Mouse (Mus musculus): ENCODE measurements around the gene Tes. TPM values are rescaled to one million over a fixed set of nuclear protein-coding genes. Genes with fewer than 3 reads are reported as not detected.

The Tes gene
- polyA plus RNA-seq, 1 experiment: 20.7 TPM

GRCm38 (mm10) chr6:17098559-17098958, 33.6 kb downstream of the Tes start:
- WGBS: 91% methylated on average over 9 of the region's 9 CpGs
- Histone ChIP-seq H3K27me3 (ENCODE audit: control insufficient read depth, insufficient read depth, low read length) (no peaks in the 10 kb centered on the region), H3K36me3 (ENCODE audit: control insufficient read depth, insufficient read depth, low read length) (peaks cover 33% of the 10 kb centered on the region), H3K4me1 (ENCODE audit: control insufficient read depth, insufficient read depth, insufficient read length) (no peaks in the 10 kb centered on the region), H3K4me3 (ENCODE audit: extremely low read depth, insufficient read depth, insufficient read length) (no peak overlapping the region), H3K27ac (ENCODE audit: insufficient read depth, low read length) (no peak overlapping the region)
- no peak for DNase-seq (ENCODE audit: low read depth in 1 of 2, low spot score in 2 of 2)
- TF ChIP-seq POLR2A (IDR thresholded peaks at IDR 0.05; ENCODE audit: low read depth, low read length) (no peak), CTCF (IDR thresholded peaks at IDR 0.05; ENCODE audit: extremely low read depth, insufficient read depth, insufficient read length, insufficient replicate concordance) (no peak)

- no peak overlapping the region for H3K4me3 ChIP-seq (ENCODE audit: extremely low read depth, insufficient read depth, insufficient read length)
- 92% methylated on average over 25 of the region's 25 CpGs for WGBS
- H3K4me1 ChIP-seq (ENCODE audit: control insufficient read depth, insufficient read depth, insufficient read length): no peaks in the 10 kb centered on the region
- H3K27me3 ChIP-seq (ENCODE audit: control insufficient read depth, insufficient read depth, low read length): no peaks in the 10 kb centered on the region
- TF ChIP-seq CTCF (IDR thresholded peaks at IDR 0.05; ENCODE audit: extremely low read depth, insufficient read depth, insufficient read length, insufficient replicate concordance) (no peak), POLR2A (IDR thresholded peaks at IDR 0.05; ENCODE audit: low read depth, low read length) (no peak)
- H3K36me3 ChIP-seq (ENCODE audit: control insufficient read depth, insufficient read depth, low read length): peaks cover 37% of the 10 kb centered on the region
- no peak overlapping the region for H3K27ac ChIP-seq (ENCODE audit: insufficient read depth, low read length)
- DNase-seq (ENCODE audit: low read depth in 1 of 2, low spot score in 2 of 2): no peak
Observed at GRCm38 (mm10) chr6:17099477-17100130, 34.7 kb downstream of the Tes start.

GRCm38 (mm10) chr6:17105714-17106113, 40.8 kb downstream of the Tes start:
- no peaks in the 10 kb centered on the region for H3K4me1 ChIP-seq (ENCODE audit: control insufficient read depth, insufficient read depth, insufficient read length)
- H3K4me3 ChIP-seq (ENCODE audit: extremely low read depth, insufficient read depth, insufficient read length): no peak overlapping the region
- TF ChIP-seq POLR2A (IDR thresholded peaks at IDR 0.05; ENCODE audit: low read depth, low read length) (no peak), CTCF (IDR thresholded peaks at IDR 0.05; ENCODE audit: extremely low read depth, insufficient read depth, insufficient read length, insufficient replicate concordance) (no peak)
- no peak overlapping the region for H3K27ac ChIP-seq (ENCODE audit: insufficient read depth, low read length)
- no peaks in the 10 kb centered on the region for H3K27me3 ChIP-seq (ENCODE audit: control insufficient read depth, insufficient read depth, low read length)
- H3K36me3 ChIP-seq (ENCODE audit: control insufficient read depth, insufficient read depth, low read length): peaks cover 13% of the 10 kb centered on the region
- DNase-seq (ENCODE audit: low read depth in 1 of 2, low spot score in 2 of 2): no peak

GRCm38 (mm10) chr6:17106493-17106892, 41.5 kb downstream of the Tes start:
- no peaks in the 10 kb centered on the region for H3K4me1 ChIP-seq (ENCODE audit: control insufficient read depth, insufficient read depth, insufficient read length)
- TF ChIP-seq POLR2A (IDR thresholded peaks at IDR 0.05; ENCODE audit: low read depth, low read length) (no peak), CTCF (IDR thresholded peaks at IDR 0.05; ENCODE audit: extremely low read depth, insufficient read depth, insufficient read length, insufficient replicate concordance) (no peak)
- H3K27me3 ChIP-seq (ENCODE audit: control insufficient read depth, insufficient read depth, low read length): no peaks in the 10 kb centered on the region
- peaks cover 9% of the 10 kb centered on the region for H3K36me3 ChIP-seq (ENCODE audit: control insufficient read depth, insufficient read depth, low read length)
- DNase-seq (ENCODE audit: low read depth in 1 of 2, low spot score in 2 of 2): no peak
- no peak overlapping the region for H3K27ac ChIP-seq (ENCODE audit: insufficient read depth, low read length)
- H3K4me3 ChIP-seq (ENCODE audit: extremely low read depth, insufficient read depth, insufficient read length): no peak overlapping the region
- WGBS: 96% methylated on average over 5 of the region's 5 CpGs

- no peak overlapping the region for H3K4me3 ChIP-seq (ENCODE audit: extremely low read depth, insufficient read depth, insufficient read length)
- H3K36me3 ChIP-seq (ENCODE audit: control insufficient read depth, insufficient read depth, low read length): peaks cover 3% of the 10 kb centered on the region; the same call in 1 of the 2 replicates
- 79% methylated on average over 4 of the region's 4 CpGs for WGBS
- TF ChIP-seq CTCF (IDR thresholded peaks at IDR 0.05; ENCODE audit: extremely low read depth, insufficient read depth, insufficient read length, insufficient replicate concordance) (no peak), POLR2A (IDR thresholded peaks at IDR 0.05; ENCODE audit: low read depth, low read length) (no peak)
- no peaks in the 10 kb centered on the region for H3K27me3 ChIP-seq (ENCODE audit: control insufficient read depth, insufficient read depth, low read length)
- H3K27ac ChIP-seq (ENCODE audit: insufficient read depth, low read length): no peak overlapping the region
- DNase-seq (ENCODE audit: low read depth in 1 of 2, low spot score in 2 of 2): no peak
- no peaks in the 10 kb centered on the region for H3K4me1 ChIP-seq (ENCODE audit: control insufficient read depth, insufficient read depth, insufficient read length)
Observed at GRCm38 (mm10) chr6:17109204-17109603, 44.3 kb downstream of the Tes start.

- H3K36me3 ChIP-seq (ENCODE audit: control insufficient read depth, insufficient read depth, low read length): no peaks in the 10 kb centered on the region
- no peak overlapping the region for H3K27ac ChIP-seq (ENCODE audit: insufficient read depth, low read length)
- no peaks in the 10 kb centered on the region for H3K27me3 ChIP-seq (ENCODE audit: control insufficient read depth, insufficient read depth, low read length)
- no peak for DNase-seq (ENCODE audit: low read depth in 1 of 2, low spot score in 2 of 2)
- H3K4me1 ChIP-seq (ENCODE audit: control insufficient read depth, insufficient read depth, insufficient read length): no peaks in the 10 kb centered on the region
- 76% methylated on average over 6 of the region's 6 CpGs for WGBS
- H3K4me3 ChIP-seq (ENCODE audit: extremely low read depth, insufficient read depth, insufficient read length): no peak overlapping the region
- TF ChIP-seq POLR2A (IDR thresholded peaks at IDR 0.05; ENCODE audit: low read depth, low read length): no peak
- no peak for TF ChIP-seq CTCF (IDR thresholded peaks at IDR 0.05; ENCODE audit: extremely low read depth, insufficient read depth, insufficient read length, insufficient replicate concordance)
Observed at GRCm38 (mm10) chr6:17110564-17111100, 45.7 kb downstream of the Tes start.

GRCm38 (mm10) chr6:17112081-17112480, 47.1 kb downstream of the Tes start:
- Histone ChIP-seq H3K27ac (ENCODE audit: insufficient read depth, low read length) (no peak overlapping the region), H3K4me1 (ENCODE audit: control insufficient read depth, insufficient read depth, insufficient read length) (no peaks in the 10 kb centered on the region), H3K4me3 (ENCODE audit: extremely low read depth, insufficient read depth, insufficient read length) (no peak overlapping the region), H3K27me3 (ENCODE audit: control insufficient read depth, insufficient read depth, low read length) (no peaks in the 10 kb centered on the region), H3K36me3 (ENCODE audit: control insufficient read depth, insufficient read depth, low read length) (no peaks in the 10 kb centered on the region)
- no peak for DNase-seq (ENCODE audit: low read depth in 1 of 2, low spot score in 2 of 2)
- 82% methylated on average over 1 of the region's 1 CpGs for WGBS
- TF ChIP-seq CTCF (IDR thresholded peaks at IDR 0.05; ENCODE audit: extremely low read depth, insufficient read depth, insufficient read length, insufficient replicate concordance): no peak
- no peak for TF ChIP-seq POLR2A (IDR thresholded peaks at IDR 0.05; ENCODE audit: low read depth, low read length)
